10 mouse cellular contexts compared by ENCODE assay signal in genomic region chr13:23833053-23833452, GRCm38 (mm10). TPM values are rescaled to one million over a fixed set of nuclear protein-coding genes. Genes with fewer than 3 reads are reported as not detected.
DNase-seq lines count a peak whose midpoint lies in the region; ATAC-seq and TF ChIP-seq lines count a peak whose summit lies in the region.
"Had no signal": no experiment of that assay in that cellular context is flagged by ENCODE, and none has a peak within 500 bp of the region (broad histone marks: within the 10 kb centered on the region; RNA-seq: fewer than 3 reads in every experiment).

No protein-coding gene starts in this region.

- H3K4me2 ChIP-seq in embryonic facial prominence, embryonic 14.5 days (ENCODE audit: low read depth, low read length): no peak overlapping the region

- TF ChIP-seq POLR2A in testis, adult 2 months (IDR thresholded peaks at IDR 0.05; ENCODE audit: control insufficient read depth, low read depth, low read length): no peak

- no peak overlapping the region for H3K9ac ChIP-seq in embryonic facial prominence, embryonic 14.5 days (ENCODE audit: low read depth, low read length)

- no peaks in the 10 kb centered on the region for H3K36me3 ChIP-seq in embryonic facial prominence, embryonic 14.5 days (ENCODE audit: control insufficient read depth, insufficient read depth, low read length)
- no peaks in the 10 kb centered on the region for H3K36me3 ChIP-seq in testis, adult 2 months (ENCODE audit: control insufficient read depth, insufficient read depth, low read length)
- H3K36me3 ChIP-seq: G1E had no signal

- ATAC-seq in cerebellum, adult (ENCODE audit: insufficient number of reproducible peaks, low FRiP score, low TSS enrichment): no peak
- ATAC-seq in embryonic facial prominence, embryonic 14.5 days (ENCODE audit: low read depth): no peak
- ATAC-seq in megakaryocyte-erythroid progenitor cell, adult 5-6 weeks (replicated peaks; ENCODE audit: low FRiP score, low TSS enrichment, poor library complexity, severe bottlenecking): peak; percentile 57; the same call in 1 of the 2 replicates

- no peak overlapping the region for H3K4me3 ChIP-seq in embryonic facial prominence, embryonic 14.5 days (ENCODE audit: low read depth, low read length)
- no peak overlapping the region for H3K4me3 ChIP-seq in testis, adult 2 months (ENCODE audit: control insufficient read depth, low read depth, low read length)

- no peaks in the 10 kb centered on the region for H3K4me1 ChIP-seq in embryonic facial prominence, embryonic 14.5 days (ENCODE audit: control insufficient read depth, insufficient read depth, low read length)
- no peaks in the 10 kb centered on the region for H3K4me1 ChIP-seq in testis, adult 2 months (ENCODE audit: control insufficient read depth, insufficient read depth, low read length)

- DNase-seq in cerebellum, adult 9-10 months: peak; percentile 8
- DNase-seq in thymus, postnatal 14 days: peak; percentile 5
- DNase-seq in thymus, adult 18-20 months: no peak
- DNase-seq in embryonic facial prominence, embryonic 14.5 days (ENCODE audit: low spot score): peak; percentile 77
- peak; percentile 63 for DNase-seq in kidney, postnatal 14 days

- TF ChIP-seq CTCF in testis, adult 2 months (IDR thresholded peaks at IDR 0.05; ENCODE audit: control insufficient read depth, insufficient read depth, insufficient replicate concordance, low read depth, low read length): peak; percentile 42; the same call in 1 of the 2 replicates

- WGBS in embryonic facial prominence, embryonic 14.5 days: 14% methylated on average over 6 of the region's 6 CpGs

- no peaks in the 10 kb centered on the region for H3K27me3 ChIP-seq in embryonic facial prominence, embryonic 14.5 days (replicated peaks; ENCODE audit: control insufficient read depth, insufficient read depth, low read length)
- no peaks in the 10 kb centered on the region for H3K27me3 ChIP-seq in testis, adult 2 months (ENCODE audit: control insufficient read depth, insufficient read depth, low read length)

- H3K9me3 ChIP-seq in embryonic facial prominence, embryonic 14.5 days (ENCODE audit: control insufficient read depth, low read length): no peaks in the 10 kb centered on the region
- H3K9me3 ChIP-seq: G1E had no signal

- no peak overlapping the region for H3K27ac ChIP-seq in embryonic facial prominence, embryonic 14.5 days (replicated peaks; ENCODE audit: low read depth, low read length)
- H3K27ac ChIP-seq in testis, adult 2 months (ENCODE audit: control insufficient read depth, insufficient read depth, low read depth, low read length): no peak overlapping the region

RNA-seq across cellular contexts. Expression of gene Slc17a3, which starts 6.2 kb away (rescaled TPM):
- 0.52 and 0.56 TPM in 2 replicates for polyA plus RNA-seq in embryonic facial prominence, embryonic 14.5 days (2014; fragmentation: Nextera tagmentation; extraction: Ambion mirVana)
- total RNA-seq in megakaryocyte-erythroid progenitor cell, adult 5-6 weeks (2014; fragmentation: Nextera tagmentation): not detected in 2 replicates
- not detected in 2 replicates for total RNA-seq in megakaryocyte-erythroid progenitor cell, adult 5-6 weeks (2017)
- polyA plus RNA-seq in testis, adult 2 months (2012; rRNA removed): 0.10 and 0.21 TPM in 2 replicates
- polyA plus RNA-seq: G1E; large intestine, adult 2 months had no signal

RNA-seq across cellular contexts. Expression of gene Slc17a2, which starts 26.3 kb away (rescaled TPM):
- not detected in 2 replicates for polyA plus RNA-seq in embryonic facial prominence, embryonic 14.5 days (2014; fragmentation: Nextera tagmentation; extraction: Ambion mirVana)
- total RNA-seq in megakaryocyte-erythroid progenitor cell, adult 5-6 weeks (2014; fragmentation: Nextera tagmentation): not detected in 2 replicates
- not detected in 2 replicates for total RNA-seq in megakaryocyte-erythroid progenitor cell, adult 5-6 weeks (2017)
- 0.40 and 0.41 TPM in 2 replicates for polyA plus RNA-seq in testis, adult 2 months (2012; rRNA removed)
- polyA plus RNA-seq: G1E; large intestine, adult 2 months had no signal

RNA-seq across cellular contexts. Expression of gene Slc17a1, which starts 34.5 kb away (rescaled TPM):
- not detected in 2 replicates for polyA plus RNA-seq in embryonic facial prominence, embryonic 14.5 days (2014; fragmentation: Nextera tagmentation; extraction: Ambion mirVana)
- not detected in 2 replicates for total RNA-seq in megakaryocyte-erythroid progenitor cell, adult 5-6 weeks (2014; fragmentation: Nextera tagmentation)
- not detected in 2 replicates for total RNA-seq in megakaryocyte-erythroid progenitor cell, adult 5-6 weeks (2017)
- polyA plus RNA-seq in testis, adult 2 months (2012; rRNA removed): 0.11 and 0.22 TPM in 2 replicates
- polyA plus RNA-seq: G1E; large intestine, adult 2 months had no signal

Comparison
In these comparisons a context has a peak if more than half of its experiments do, and no peak if none do; other contexts are left out.
1. DNase-seq: peak in cerebellum, adult 9-10 months (single experiment), thymus, postnatal 14 days (single experiment), embryonic facial prominence, embryonic 14.5 days (single experiment) and kidney, postnatal 14 days (single experiment); none in thymus, adult 18-20 months (0 of 2).